Comparison of ENCODE assay signal across 14 mouse cellular contexts in the genomic region with DNA sequence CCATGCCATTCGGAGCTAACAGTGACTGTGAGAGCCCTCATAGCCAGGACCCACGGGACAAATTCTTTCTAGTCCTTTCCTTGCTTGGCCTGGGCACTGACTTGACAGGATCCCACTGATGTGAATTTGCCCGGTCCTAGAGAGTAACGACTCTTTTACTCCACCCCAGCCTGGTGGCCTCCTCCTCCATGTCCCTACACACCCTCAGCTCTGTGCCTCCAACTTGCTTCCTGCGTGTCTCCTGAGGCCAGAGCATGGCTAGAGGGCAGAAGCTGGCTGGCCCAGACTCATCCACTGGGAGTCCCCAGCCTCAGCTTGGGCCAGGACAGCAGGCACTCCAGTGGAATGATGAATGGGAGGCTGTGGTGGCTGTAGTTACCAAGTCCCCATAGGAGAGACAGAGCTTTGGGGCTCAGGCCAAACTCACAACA. TPM values are rescaled to one million over a fixed set of nuclear protein-coding genes. Genes with fewer than 3 reads are reported as not detected.
DNase-seq lines count a peak whose midpoint lies in the region; ATAC-seq and TF ChIP-seq lines count a peak whose summit lies in the region.
"Had no signal": no experiment of that assay in that cellular context is flagged by ENCODE, and none has a peak within 500 bp of the region (broad histone marks: within the 10 kb centered on the region; RNA-seq: fewer than 3 reads in every experiment).

No protein-coding gene starts in this region.

- H3K9ac ChIP-seq in hindbrain, postnatal 0 days (replicated peaks; ENCODE audit: low read length): no peak overlapping the region
- peak overlapping the region; percentile 86 for H3K9ac ChIP-seq in neural tube, embryonic 13.5 days
- H3K9ac ChIP-seq: stomach, embryonic 15.5 days had no signal

- peak overlapping the region; percentile 83 for H3K4me2 ChIP-seq in hindbrain, postnatal 0 days (ENCODE audit: low read depth, low read length)
- H3K4me2 ChIP-seq in neural tube, embryonic 13.5 days: peak overlapping the region; percentile 91
- H3K4me2 ChIP-seq: stomach, embryonic 15.5 days had no signal

- H3K36me3 ChIP-seq in forebrain, embryonic 10.5 days (replicated peaks): no peaks in the 10 kb centered on the region
- no peaks in the 10 kb centered on the region for H3K36me3 ChIP-seq in hindbrain, postnatal 0 days (ENCODE audit: insufficient read depth, low read length)
- H3K36me3 ChIP-seq in neural tube, embryonic 13.5 days: peaks cover 4% of the 10 kb centered on the region; the same call in 1 of the 2 replicates
- H3K36me3 ChIP-seq: stomach, embryonic 15.5 days had no signal

- H3K4me1 ChIP-seq in forebrain, embryonic 10.5 days: peaks cover 72% of the 10 kb centered on the region
- H3K4me1 ChIP-seq in hindbrain, postnatal 0 days (ENCODE audit: insufficient read depth, low read length): peaks cover 27% of the 10 kb centered on the region
- H3K4me1 ChIP-seq in neural tube, embryonic 13.5 days (replicated peaks): peaks cover 78% of the 10 kb centered on the region
- no peaks in the 10 kb centered on the region; the same call in 1 of the 2 replicates for H3K4me1 ChIP-seq in lung, adult 2 months (ENCODE audit: control insufficient read depth, insufficient read depth, low read length)

- H3K27me3 ChIP-seq in forebrain, embryonic 10.5 days (ENCODE audit: poor library complexity, severe bottlenecking): peaks cover 100% of the 10 kb centered on the region
- no peaks in the 10 kb centered on the region; the same call in 1 of the 2 replicates for H3K27me3 ChIP-seq in hindbrain, postnatal 0 days (ENCODE audit: insufficient read depth, low read length)
- peaks cover 23% of the 10 kb centered on the region for H3K27me3 ChIP-seq in neural tube, embryonic 13.5 days

- TF ChIP-seq CTCF in hindbrain, postnatal 0 days (IDR thresholded peaks at IDR 0.05; ENCODE audit: low read depth): no peak
- no peak for TF ChIP-seq CTCF in lung, adult 2 months (IDR thresholded peaks at IDR 0.05; ENCODE audit: insufficient read depth, low read length)

- WGBS in forebrain, embryonic 10.5 days: 7% methylated on average over 5 of the region's 5 CpGs
- 7% methylated on average over 5 of the region's 5 CpGs for WGBS in hindbrain, postnatal 0 days
- 2% methylated on average over 5 of the region's 5 CpGs for WGBS in neural tube, embryonic 13.5 days
- 21% methylated on average over 5 of the region's 5 CpGs for WGBS in lung, adult 2 months

- ATAC-seq in hindbrain, postnatal 0 days: peak; percentile 60
- ATAC-seq in neural tube, embryonic 13.5 days (ENCODE audit: low read depth): peak; percentile 21

- H3K9me3 ChIP-seq in forebrain, embryonic 10.5 days: no peaks in the 10 kb centered on the region
- H3K9me3 ChIP-seq in hindbrain, postnatal 0 days (ENCODE audit: low read length): no peaks in the 10 kb centered on the region
- no peaks in the 10 kb centered on the region for H3K9me3 ChIP-seq in neural tube, embryonic 13.5 days
- H3K9me3 ChIP-seq: stomach, embryonic 15.5 days had no signal

- H3K27ac ChIP-seq in forebrain, embryonic 10.5 days: peak overlapping the region; percentile 85
- peak overlapping the region; percentile 69 for H3K27ac ChIP-seq in hindbrain, postnatal 0 days
- H3K27ac ChIP-seq in neural tube, embryonic 13.5 days (replicated peaks): peak overlapping the region; percentile 93
- H3K27ac ChIP-seq: macrophage; stomach, embryonic 15.5 days had no signal

- peak; percentile 45 for DNase-seq in left cerebral cortex, postnatal 4 days
- DNase-seq in left cerebral cortex, adult 18-20 months (ENCODE audit: low spot score in 2 of 2): no peak
- DNase-seq in forebrain, embryonic 10.5 days (ENCODE audit: extremely low spot score, low spot score): no peak
- peak; percentile 74 for DNase-seq in hindbrain, postnatal 0 days (ENCODE audit: low spot score)
- no peak for DNase-seq in lung, postnatal 36 days
- no peak for DNase-seq in lung, adult 2 months
- DNase-seq in yolk sac, embryonic 10.5 days (ENCODE audit: low spot score): no peak
- DNase-seq: gastrocnemius, postnatal 14 days; heart, postnatal 14 days; kidney, postnatal 25 days had no signal

- intact Hi-C loops in left cerebral cortex, postnatal 4 days (cut with DNase I): loop anchor here (10.0 kb wide), 1 partner anchor 283 kb away; no protein-coding TSS in a partner anchor

- no peak for TF ChIP-seq POLR2A in lung, adult 2 months (IDR thresholded peaks at IDR 0.05; ENCODE audit: borderline replicate concordance, extremely low read depth, low read depth, low read length)

- peak overlapping the region; percentile 67 for H3K4me3 ChIP-seq in forebrain, embryonic 10.5 days
- no peak overlapping the region for H3K4me3 ChIP-seq in hindbrain, postnatal 0 days (ENCODE audit: low read length)
- H3K4me3 ChIP-seq in neural tube, embryonic 13.5 days: peak overlapping the region; percentile 73
- H3K4me3 ChIP-seq in lung, adult 2 months (replicated peaks; ENCODE audit: extremely low read depth, low read depth, low read length): no peak overlapping the region
- H3K4me3 ChIP-seq: stomach, embryonic 15.5 days had no signal

RNA-seq across cellular contexts. Expression of a gene that starts 1.7 kb away (rescaled TPM):
- 1 to 10 TPM; 1.6 to 2.6 TPM for total RNA-seq in left cerebral cortex, postnatal 4 days (2021)
- 1 to 10 TPM; 2.0 to 3.5 TPM for total RNA-seq in left cerebral cortex, adult 18-20 months (2021)
- 1.1 and 1.3 TPM in 2 replicates for polyA plus RNA-seq in forebrain, embryonic 10.5 days (2016; fragmentation: Nextera tagmentation; extraction: Ambion mirVana)
- 3.2 and 6.3 TPM in 2 replicates for total RNA-seq in hindbrain, postnatal 0 days (2014; rRNA removed)
- polyA plus RNA-seq in hindbrain, postnatal 0 days (2015; fragmentation: Nextera tagmentation; extraction: Ambion mirVana): 4.3 and 4.9 TPM in 2 replicates
- 5.1 and 5.8 TPM in 2 replicates for polyA plus RNA-seq in neural tube, embryonic 13.5 days (2015; fragmentation: Nextera tagmentation; extraction: Ambion mirVana)
- polyA plus RNA-seq in lung, adult 2 months (2012; rRNA removed): not detected in 2 replicates
- total RNA-seq: gastrocnemius, postnatal 14 days; heart, postnatal 14 days had no signal
- polyA plus RNA-seq: limb, embryonic 14.5 days; macrophage; stomach, embryonic 15.5 days had no signal

RNA-seq across cellular contexts. Expression of a gene that starts 2.7 kb away (rescaled TPM):
- total RNA-seq in left cerebral cortex, postnatal 4 days (2021): 10 to 100 TPM; 10.3 to 10.8 TPM
- total RNA-seq in left cerebral cortex, adult 18-20 months (2021): 10 to 100 TPM in 1 of 2 experiments, 1 to 10 TPM in 1; 10.0 to 10.7 TPM
- 2.9 and 3.3 TPM in 2 replicates for polyA plus RNA-seq in forebrain, embryonic 10.5 days (2016; fragmentation: Nextera tagmentation; extraction: Ambion mirVana)
- 26.7 and 26.9 TPM in 2 replicates for total RNA-seq in hindbrain, postnatal 0 days (2014; rRNA removed)
- 9.5 and 9.7 TPM in 2 replicates for polyA plus RNA-seq in hindbrain, postnatal 0 days (2015; fragmentation: Nextera tagmentation; extraction: Ambion mirVana)
- 15.6 and 17.2 TPM in 2 replicates for polyA plus RNA-seq in neural tube, embryonic 13.5 days (2015; fragmentation: Nextera tagmentation; extraction: Ambion mirVana)
- polyA plus RNA-seq in lung, adult 2 months (2012; rRNA removed): 0.09 and 0.15 TPM in 2 replicates
- polyA plus RNA-seq: macrophage had no signal

RNA-seq across cellular contexts. Expression of a gene that starts 34.2 kb away (rescaled TPM):
- 10 to 100 TPM; 14.9 to 15.9 TPM for total RNA-seq in left cerebral cortex, postnatal 4 days (2021)
- 1 to 10 TPM; 3.6 to 4.1 TPM for total RNA-seq in left cerebral cortex, adult 18-20 months (2021)
- polyA plus RNA-seq in forebrain, embryonic 10.5 days (2016; fragmentation: Nextera tagmentation; extraction: Ambion mirVana): 379 and 391 TPM in 2 replicates
- total RNA-seq in hindbrain, postnatal 0 days (2014; rRNA removed): 8.3 and 15.4 TPM in 2 replicates
- 35.2 and 36.2 TPM in 2 replicates for polyA plus RNA-seq in hindbrain, postnatal 0 days (2015; fragmentation: Nextera tagmentation; extraction: Ambion mirVana)
- polyA plus RNA-seq in neural tube, embryonic 13.5 days (2015; fragmentation: Nextera tagmentation; extraction: Ambion mirVana): 52.8 and 67.6 TPM in 2 replicates
- polyA plus RNA-seq in lung, adult 2 months (2012; rRNA removed): 9.7 and 12.2 TPM in 2 replicates

RNA-seq across cellular contexts. Expression of a gene that starts 47.3 kb away (rescaled TPM):
- 10 to 100 TPM; 58.6 to 61.6 TPM for total RNA-seq in left cerebral cortex, postnatal 4 days (2021)
- 10 to 100 TPM; 58.3 to 64.8 TPM for total RNA-seq in left cerebral cortex, adult 18-20 months (2021)
- polyA plus RNA-seq in forebrain, embryonic 10.5 days (2016; fragmentation: Nextera tagmentation; extraction: Ambion mirVana): 104 and 109 TPM in 2 replicates
- 50.1 and 50.4 TPM in 2 replicates for total RNA-seq in hindbrain, postnatal 0 days (2014; rRNA removed)
- 68.0 and 79.1 TPM in 2 replicates for polyA plus RNA-seq in hindbrain, postnatal 0 days (2015; fragmentation: Nextera tagmentation; extraction: Ambion mirVana)
- polyA plus RNA-seq in neural tube, embryonic 13.5 days (2015; fragmentation: Nextera tagmentation; extraction: Ambion mirVana): 82.3 and 87.1 TPM in 2 replicates
- polyA plus RNA-seq in lung, adult 2 months (2012; rRNA removed): 36.2 and 64.3 TPM in 2 replicates

RNA-seq across cellular contexts. Expression of a gene that starts 47.4 kb away (rescaled TPM):
- total RNA-seq in left cerebral cortex, postnatal 4 days (2021): 10 to 100 TPM; 42.2 to 44.9 TPM
- total RNA-seq in left cerebral cortex, adult 18-20 months (2021): 10 to 100 TPM; 78.7 to 78.9 TPM
- polyA plus RNA-seq in forebrain, embryonic 10.5 days (2016; fragmentation: Nextera tagmentation; extraction: Ambion mirVana): 111 and 112 TPM in 2 replicates
- 56.8 and 68.3 TPM in 2 replicates for total RNA-seq in hindbrain, postnatal 0 days (2014; rRNA removed)
- polyA plus RNA-seq in hindbrain, postnatal 0 days (2015; fragmentation: Nextera tagmentation; extraction: Ambion mirVana): 59.9 and 67.5 TPM in 2 replicates
- 81.2 and 81.5 TPM in 2 replicates for polyA plus RNA-seq in neural tube, embryonic 13.5 days (2015; fragmentation: Nextera tagmentation; extraction: Ambion mirVana)
- polyA plus RNA-seq in lung, adult 2 months (2012; rRNA removed): 49.3 and 112 TPM in 2 replicates

Comparison
In these comparisons a context has a peak if more than half of its experiments do, and no peak if none do; other contexts are left out.
1. DNase-seq: peak in left cerebral cortex, postnatal 4 days (single experiment) and hindbrain, postnatal 0 days (single experiment); none in left cerebral cortex, adult 18-20 months (0 of 2), forebrain, embryonic 10.5 days (single experiment), lung, postnatal 36 days (single experiment), lung, adult 2 months (single experiment) and yolk sac, embryonic 10.5 days (single experiment).
2. H3K4me3 ChIP-seq: peak in forebrain, embryonic 10.5 days (single experiment) and neural tube, embryonic 13.5 days (single experiment); none in hindbrain, postnatal 0 days (single experiment) and lung, adult 2 months (single experiment).
3. Peak in every context shown above with its lines, with median percentiles within 50 percentile points of each other: H3K27ac ChIP-seq.